In the genomic region with DNA sequence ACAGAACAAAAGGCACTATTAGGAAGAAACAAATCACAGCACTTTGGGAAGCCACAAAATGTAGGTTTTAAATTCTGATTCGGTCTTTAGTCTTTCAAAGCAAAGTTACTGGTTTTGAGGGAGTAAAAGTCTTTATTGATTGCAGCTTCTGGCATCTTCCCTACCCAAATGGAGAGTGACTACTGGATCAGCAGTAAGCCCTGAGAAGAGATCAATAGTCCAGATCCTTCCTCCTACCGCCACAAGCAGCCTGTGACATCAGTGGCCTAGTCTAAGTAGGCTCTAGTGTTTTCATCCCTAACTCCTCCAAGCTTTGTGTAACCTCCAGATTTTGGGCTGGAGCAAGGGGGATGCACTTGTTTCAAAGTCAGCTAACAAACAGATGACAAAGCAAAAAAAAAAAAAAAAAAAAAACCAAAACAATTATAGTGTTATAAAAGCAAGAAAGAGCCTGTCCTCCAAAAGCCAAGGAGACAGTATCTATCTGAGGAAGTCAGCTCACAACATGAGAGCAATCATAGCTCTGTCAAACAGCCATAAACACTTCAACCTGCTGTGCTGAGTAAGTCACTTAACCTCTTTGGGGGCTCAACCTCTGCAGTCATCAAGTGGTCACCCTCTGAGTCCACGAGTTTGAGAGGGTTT, we compare ENCODE assay signal across 2 mouse cellular contexts.
TF ChIP-seq lines count a peak whose summit lies in the region.

No protein-coding gene starts in this region.

TF ChIP-seq in CH12.LX, 34 proteins besides CTCF, POLR2A, EP300 and RAD21:
- TF ChIP-seq MAFK (IDR thresholded peaks at IDR 0.05; ENCODE audit: insufficient replicate concordance, low read length), result 0 out of 2 replicates have a peak, but pooled peaks have one; percentile 5
- TF ChIP-seq MAZ (IDR thresholded peaks at IDR 0.05; ENCODE audit: low read depth, low read length), result no peak
- no peak for TF ChIP-seq CHD2 (IDR thresholded peaks at IDR 0.05; ENCODE audit: low read length)
- peak; percentile 39; the same call in 1 of the 2 replicates for TF ChIP-seq CHD1 (IDR thresholded peaks at IDR 0.05; ENCODE audit: low read depth, low read length)
- no peak for TF ChIP-seq KAT2A (IDR thresholded peaks at IDR 0.05; ENCODE audit: insufficient replicate concordance, low read length)
- TF ChIP-seq ZNF384 (IDR thresholded peaks at IDR 0.05; ENCODE audit: low read depth, low read length), result peak; percentile 69
- TF ChIP-seq ZC3H11A (IDR thresholded peaks at IDR 0.05; ENCODE audit: low read depth, low read length), result no peak

TF ChIP-seq in MEL, 35 proteins besides CTCF, POLR2A, EP300 and RAD21:
- TF ChIP-seq TAL1 (IDR thresholded peaks at IDR 0.05; ENCODE audit: low read length) (no peak), ZNF384 (IDR thresholded peaks at IDR 0.05; ENCODE audit: low read depth, low read length) (peak; percentile 69), USF1 (IDR thresholded peaks at IDR 0.05; ENCODE audit: low read depth, low read length) (no peak), UBTF (IDR thresholded peaks at IDR 0.05; ENCODE audit: borderline replicate concordance, insufficient read depth, low read depth, low read length) (no peak)
TF ChIP-seq in MEL: peak in this region for 1.
